Mouse (Mus musculus) liver, embryonic 14.5 days (tissue): ENCODE data around the gene Tmprss9.

Experiments used
- CTCF ChIP-seq: IDR thresholded peaks from 2 replicates; pipeline ENCODE4 v1.5.1; 2016; ENCODE audit warnings: antibody characterized with exemption, low read depth, control low read depth
- EP300 ChIP-seq: IDR thresholded peaks from 2 replicates; pipeline ENCODE4 v1.6.1; 2016; ENCODE audit warnings: antibody characterized with exemption, low read depth

DNA sequence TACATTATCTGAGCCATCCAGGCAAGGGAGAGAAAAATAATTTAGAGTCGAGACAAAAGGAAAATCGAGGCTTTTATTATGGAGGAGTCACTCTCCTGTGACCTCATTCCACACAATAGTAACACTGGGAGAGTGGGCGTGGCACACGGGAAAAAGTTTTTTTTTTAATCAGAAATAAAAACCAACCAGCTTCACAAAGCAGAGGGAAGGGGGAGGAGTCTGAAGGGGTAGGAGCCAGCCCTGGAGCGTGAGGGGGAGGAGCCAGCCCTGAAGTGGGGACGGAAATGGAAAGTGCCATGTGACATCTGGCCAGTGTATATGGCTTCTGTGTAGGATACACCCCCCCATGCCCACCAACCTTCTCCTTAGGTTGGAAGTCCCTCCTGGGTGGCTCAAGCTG is 76.9 kb downstream of the Tmprss9 start:
- no peak for TF ChIP-seq CTCF
- TF ChIP-seq EP300 = no peak
